Mouse (Mus musculus): ENCODE measurements around the gene Ceacam9. TPM values are rescaled to one million over a fixed set of nuclear protein-coding genes. Genes with fewer than 3 reads are reported as not detected.

The Ceacam9 gene
- polyA plus RNA-seq, 1 experiment: not detected

- H3K4me3 ChIP-seq (ENCODE audit: insufficient read depth, low read depth, low read length): no peak overlapping the region
- H3K27ac ChIP-seq (ENCODE audit: insufficient read depth, low read depth, low read length): peak overlapping the region; percentile 47
- H3K27me3 ChIP-seq (replicated peaks; ENCODE audit: control insufficient read depth, insufficient read depth, low read length): no peaks in the 10 kb centered on the region
- WGBS: 35% methylated on average over 10 of the region's 10 CpGs
- peak; percentile 74 for DNase-seq
- H3K4me1 ChIP-seq (ENCODE audit: control insufficient read depth, insufficient read depth, low read length): no peaks in the 10 kb centered on the region
- no peaks in the 10 kb centered on the region for H3K36me3 ChIP-seq (ENCODE audit: control insufficient read depth, insufficient read depth, low read length)
- no peak for TF ChIP-seq POLR2A (IDR thresholded peaks at IDR 0.05; ENCODE audit: low read depth, low read length)
- TF ChIP-seq CTCF (conservative IDR thresholded peaks at IDR 0.05; ENCODE audit: insufficient read depth, insufficient read length, low read depth, low read length): no peak
Observed at GRCm38 (mm10) chr7:16761005-16761481, 39.3 kb downstream of the Ceacam9 start.

DNA sequence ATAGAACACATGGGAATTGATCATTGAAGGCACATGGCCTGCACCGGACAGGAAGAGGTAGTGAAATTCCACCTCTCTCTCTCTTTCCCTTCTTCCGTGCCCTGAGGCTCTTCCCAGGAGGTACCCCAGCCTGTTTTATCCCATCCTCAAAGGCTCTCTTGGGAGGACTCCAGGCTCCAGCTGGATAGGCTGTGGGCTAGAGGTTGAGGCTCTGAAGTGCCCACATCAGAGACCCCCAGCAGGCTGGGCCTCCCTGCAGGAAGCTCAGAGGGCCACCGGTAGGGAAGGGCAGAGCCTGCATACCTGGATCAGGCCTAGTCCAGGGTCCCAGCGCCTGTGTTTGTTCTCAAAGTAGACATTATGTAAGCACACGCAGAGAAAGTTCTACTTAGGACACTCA lies 39.9 kb downstream of the Ceacam9 start:
- Histone ChIP-seq H3K36me3 (ENCODE audit: control insufficient read depth, insufficient read depth, low read length) (no peaks in the 10 kb centered on the region), H3K27me3 (replicated peaks; ENCODE audit: control insufficient read depth, insufficient read depth, low read length) (no peaks in the 10 kb centered on the region), H3K4me1 (ENCODE audit: control insufficient read depth, insufficient read depth, low read length) (no peaks in the 10 kb centered on the region), H3K27ac (ENCODE audit: insufficient read depth, low read depth, low read length) (peak overlapping the region; percentile 37), H3K4me3 (ENCODE audit: insufficient read depth, low read depth, low read length) (no peak overlapping the region)
- TF ChIP-seq POLR2A (IDR thresholded peaks at IDR 0.05; ENCODE audit: low read depth, low read length): no peak
- TF ChIP-seq CTCF (conservative IDR thresholded peaks at IDR 0.05; ENCODE audit: insufficient read depth, insufficient read length, low read depth, low read length): no peak
- no peak for DNase-seq
- 68% methylated on average over 5 of the region's 5 CpGs for WGBS

- no peak overlapping the region for H3K4me3 ChIP-seq (ENCODE audit: insufficient read depth, low read depth, low read length)
- DNase-seq: no peak
- H3K27ac ChIP-seq (ENCODE audit: insufficient read depth, low read depth, low read length): no peak overlapping the region
- no peaks in the 10 kb centered on the region for H3K36me3 ChIP-seq (ENCODE audit: control insufficient read depth, insufficient read depth, low read length)
- H3K27me3 ChIP-seq (replicated peaks; ENCODE audit: control insufficient read depth, insufficient read depth, low read length): no peaks in the 10 kb centered on the region
- no peaks in the 10 kb centered on the region for H3K4me1 ChIP-seq (ENCODE audit: control insufficient read depth, insufficient read depth, low read length)
- 85% methylated on average over 7 of the region's 7 CpGs for WGBS
- TF ChIP-seq CTCF (conservative IDR thresholded peaks at IDR 0.05; ENCODE audit: insufficient read depth, insufficient read length, low read depth, low read length) (no peak), POLR2A (IDR thresholded peaks at IDR 0.05; ENCODE audit: low read depth, low read length) (no peak)
Observed at GRCm38 (mm10) chr7:16763463-16764218, 41.9 kb downstream of the Ceacam9 start.

DNA sequence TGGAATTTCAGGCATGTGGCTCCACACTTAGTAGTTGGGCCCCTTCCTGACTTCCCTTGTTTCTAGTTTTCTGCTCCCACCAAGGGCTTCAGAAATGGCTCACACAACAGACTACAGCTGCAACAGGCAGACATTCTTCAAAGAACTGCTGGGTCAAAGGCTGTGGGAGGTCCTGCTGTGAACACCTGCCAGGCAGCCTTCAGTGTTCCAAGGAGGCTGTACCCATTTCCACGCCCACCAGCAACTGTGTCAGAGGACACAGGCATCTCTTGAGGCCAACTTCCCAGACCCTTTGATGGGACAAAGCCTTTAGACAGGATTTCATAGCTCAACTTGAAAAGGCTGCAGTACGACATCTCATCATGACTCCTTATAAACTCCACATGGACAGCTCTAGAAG lies 44.7 kb downstream of the Ceacam9 start:
- H3K27ac ChIP-seq (ENCODE audit: insufficient read depth, low read depth, low read length): no peak overlapping the region
- 81% methylated on average over 2 of the region's 2 CpGs for WGBS

More for the DNA sequence above, 44.7 kb downstream of the Ceacam9 start:
- TF ChIP-seq POLR2A (IDR thresholded peaks at IDR 0.05; ENCODE audit: low read depth, low read length) (no peak), CTCF (conservative IDR thresholded peaks at IDR 0.05; ENCODE audit: insufficient read depth, insufficient read length, low read depth, low read length) (no peak)
- no peak for DNase-seq
- Histone ChIP-seq H3K36me3 (ENCODE audit: control insufficient read depth, insufficient read depth, low read length) (no peaks in the 10 kb centered on the region), H3K27me3 (replicated peaks; ENCODE audit: control insufficient read depth, insufficient read depth, low read length) (no peaks in the 10 kb centered on the region), H3K4me1 (ENCODE audit: control insufficient read depth, insufficient read depth, low read length) (no peaks in the 10 kb centered on the region), H3K4me3 (ENCODE audit: insufficient read depth, low read depth, low read length) (no peak overlapping the region)

Other genes with a start within 250 kb of the Ceacam9 start
- gene Npas1, start 244.2 kb upstream of the Ceacam9 start, polyA plus RNA-seq (2012; rRNA removed): not detected in 2 replicates
- 25.7 and 28.6 TPM in 2 replicates for gene Arhgap35, start 106.9 kb upstream of the Ceacam9 start, polyA plus RNA-seq (2012; rRNA removed)
- gene Ceacam15, start 46.2 kb upstream of the Ceacam9 start, polyA plus RNA-seq (2012; rRNA removed): not detected in 2 replicates
- gene Ap2s1, start 16.5 kb downstream of the Ceacam9 start, polyA plus RNA-seq (2012; rRNA removed): 288 and 300 TPM in 2 replicates
- gene Slc1a5, start 59.4 kb downstream of the Ceacam9 start, polyA plus RNA-seq (2012; rRNA removed): 74.6 and 95.2 TPM in 2 replicates
- gene Strn4, start 94.0 kb downstream of the Ceacam9 start, polyA plus RNA-seq (2012; rRNA removed): 94.4 and 116 TPM in 2 replicates
- 31.0 and 33.9 TPM in 2 replicates for gene Fkrp, start 94.8 kb downstream of the Ceacam9 start, polyA plus RNA-seq (2012; rRNA removed)
- 18.3 and 23.3 TPM in 2 replicates for gene Prkd2, start 121.0 kb downstream of the Ceacam9 start, polyA plus RNA-seq (2012; rRNA removed)
- gene Dact3, start 153.4 kb downstream of the Ceacam9 start, polyA plus RNA-seq (2012; rRNA removed): 5.5 and 7.5 TPM in 2 replicates
- 3.6 and 3.7 TPM in 2 replicates for gene Gng8, start 169.9 kb downstream of the Ceacam9 start, polyA plus RNA-seq (2012; rRNA removed)
- 4.0 and 5.0 TPM in 2 replicates for gene Ptgir, start 184.6 kb downstream of the Ceacam9 start, polyA plus RNA-seq (2012; rRNA removed)
- 305 and 325 TPM in 2 replicates for gene Calm3, start 202.2 kb downstream of the Ceacam9 start, polyA plus RNA-seq (2012; rRNA removed)
- gene Pnmal2, start 222.8 kb downstream of the Ceacam9 start, polyA plus RNA-seq (2012; rRNA removed): 3.6 and 4.0 TPM in 2 replicates
- 0.01 and 0.06 TPM in 2 replicates for gene Pnmal1, start 237.8 kb downstream of the Ceacam9 start, polyA plus RNA-seq (2012; rRNA removed)